Mouse (Mus musculus) small intestine, adult 10 weeks (tissue): ENCODE data around the gene Agtr1a. TPM values are rescaled to one million over a fixed set of nuclear protein-coding genes. Genes with fewer than 3 reads are reported as not detected.

Experiments used
- polyA plus RNA-seq: library from polyadenylated mRNA; stranded (reverse); fragments of 350-450 nt; fragmentation: Illumina TruSeq; extraction: RNeasy Lipid Tissue Mini Kit (QIAGEN cat#74804); gene quantifications from one replicate; pipeline ENCODE4 v1.2.3, GENCODE M21; 2014; ENCODE audit warnings: low replicate concordance

Gene Agtr1a
- polyA plus RNA-seq = 5.0 TPM

GRCm38 (mm10) chr13:30336148-30336801, at the start of gene Agtr1a:
Gene Agtr1a (plus strand): TSS chr13:30336441.

Other genes with a start within 250 kb of the Agtr1a start
- gene Mboat1, start 200.0 kb upstream of the Agtr1a start, polyA plus RNA-seq = 1.7 TPM
- 361 TPM for gene Uqcrfs1, start 208.9 kb downstream of the Agtr1a start, polyA plus RNA-seq